Mouse (Mus musculus): ENCODE measurements around the gene Prkra.
"Not testable (repeated sequence)": the region's sequence is repeated elsewhere in the genome, so short reads cannot be mapped to it uniquely, and the experiment has no call there.

Prkra gene

DNA sequence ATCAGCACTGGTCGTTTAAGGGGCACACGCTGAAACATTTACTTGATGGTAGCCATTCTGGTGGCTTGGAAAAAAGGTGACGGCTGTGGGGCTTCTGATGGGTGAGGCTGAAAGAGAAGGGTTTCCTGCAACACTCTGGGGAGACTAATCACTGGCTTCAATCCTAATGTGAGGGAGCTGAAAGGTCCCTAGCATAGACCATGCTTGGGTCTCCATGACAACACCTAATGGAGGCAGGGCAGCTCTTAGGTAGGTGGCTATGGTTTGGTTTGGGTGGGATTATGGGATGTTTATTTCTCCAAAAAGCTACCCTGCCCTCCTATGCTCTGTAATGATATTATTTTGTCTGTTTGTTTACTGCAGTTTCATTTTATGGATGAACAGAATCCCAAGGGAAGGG is 7.6 kb upstream of the Prkra start:
- DNase-seq (ENCODE audit: low spot score): no peak

DNA sequence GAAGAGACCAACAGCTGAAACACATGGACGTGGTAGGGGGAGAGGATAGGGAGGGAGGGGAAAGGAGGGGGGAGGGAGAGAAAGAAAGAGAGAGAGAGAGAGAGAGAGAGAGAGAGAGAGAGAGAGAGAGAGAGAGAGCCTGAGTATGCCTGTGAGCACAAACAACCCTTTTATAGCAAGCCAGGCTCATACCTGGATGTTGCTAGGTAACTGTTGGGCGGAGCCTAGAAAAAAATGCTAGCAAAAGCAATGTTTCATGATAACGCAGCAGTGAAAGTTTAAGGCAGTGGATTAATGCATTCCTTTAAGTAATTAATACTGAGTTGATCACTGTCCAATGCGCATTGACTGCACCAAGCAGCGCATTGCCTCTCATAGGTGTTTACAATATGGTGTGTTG is 6.8 kb upstream of the Prkra start:
- DNase-seq (ENCODE audit: low spot score): no peak

DNA sequence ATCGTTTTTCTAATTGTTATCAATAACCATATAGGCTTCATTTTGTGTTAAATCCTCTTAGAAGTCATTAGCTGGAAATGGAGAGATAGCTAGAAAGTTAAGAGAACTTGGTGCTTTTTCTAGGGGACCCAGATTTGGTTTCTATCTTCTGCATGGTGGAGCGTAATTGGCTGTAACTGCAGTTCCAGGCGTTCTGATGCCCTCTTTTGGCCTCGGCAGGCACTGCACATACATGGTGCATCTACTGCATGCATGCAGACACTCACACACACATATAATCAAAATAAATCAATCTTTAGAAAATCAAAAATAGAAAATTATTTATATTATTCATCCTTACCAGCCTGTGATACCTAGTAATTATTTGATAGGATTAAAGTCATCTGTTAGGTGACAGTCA is 5.3 kb upstream of the Prkra start:
- no peak for DNase-seq (ENCODE audit: low spot score)

DNA sequence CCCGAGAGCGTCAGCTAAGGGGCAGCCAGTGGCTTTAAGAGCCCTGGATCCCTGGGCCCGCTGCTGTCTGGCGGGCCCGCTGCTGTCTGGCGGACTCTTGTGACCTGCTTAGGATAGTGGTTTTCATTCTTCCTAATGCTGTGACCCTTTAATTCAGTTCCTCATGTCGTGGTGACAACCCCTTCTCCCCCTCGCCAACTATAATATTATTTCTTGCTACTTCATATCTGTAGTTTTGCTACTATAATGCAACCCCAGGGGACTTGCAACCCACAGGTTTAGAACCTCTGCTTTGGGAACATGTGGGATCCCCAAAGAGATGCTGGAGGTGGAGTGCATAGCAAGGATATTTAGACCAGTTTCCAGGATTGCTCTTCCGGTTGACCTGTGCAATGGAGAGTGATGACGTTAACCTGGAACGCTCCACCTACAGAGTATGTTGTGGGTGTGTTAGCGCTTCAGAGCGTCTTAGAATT is 889 bp upstream of the Prkra start:
- DNase-seq (ENCODE audit: low spot score): peak; percentile 29

DNA sequence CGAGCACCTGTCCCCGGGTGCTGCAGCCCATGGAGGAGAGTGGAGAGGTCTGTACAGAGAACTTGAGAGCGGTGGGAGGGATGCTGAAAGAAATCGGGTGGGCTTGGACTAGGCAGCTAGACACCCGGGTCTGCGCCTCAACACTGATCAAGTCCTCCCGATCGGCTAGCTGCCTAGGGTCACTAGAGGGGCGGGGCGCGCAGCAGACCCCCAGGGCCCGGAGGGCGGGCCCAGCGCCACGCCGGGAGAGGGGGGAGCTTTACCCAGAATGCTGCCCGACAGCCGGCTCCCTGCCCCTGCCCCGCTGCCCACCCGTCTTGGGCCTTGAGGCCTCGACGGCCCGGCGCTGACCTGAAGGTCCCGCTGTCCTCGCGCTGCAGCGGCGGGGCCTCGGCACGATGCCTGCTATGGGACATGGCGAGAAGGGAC is 360 bp downstream of the Prkra start:
- peak; percentile 63 for DNase-seq (ENCODE audit: low spot score)

DNA sequence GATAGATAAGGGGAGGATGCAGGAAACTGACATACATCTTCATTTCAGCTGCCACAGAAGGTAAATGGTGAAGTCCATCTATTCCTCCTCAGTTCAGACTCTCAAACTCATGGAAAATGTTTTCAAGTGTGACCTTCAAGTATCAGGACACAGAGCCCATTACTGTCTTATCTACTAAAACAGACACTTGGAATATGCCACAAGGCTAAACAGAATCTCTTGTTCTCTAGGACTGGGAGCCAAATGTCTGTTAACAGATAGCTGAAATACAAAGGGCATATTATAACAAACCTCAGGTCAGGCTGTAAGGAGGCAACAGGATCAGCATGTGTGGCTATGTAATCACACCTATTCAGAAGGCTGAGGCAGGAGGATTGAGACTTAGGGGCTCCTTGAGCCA is 4.0 kb downstream of the Prkra start:
- no peak for DNase-seq (ENCODE audit: low spot score)

DNA sequence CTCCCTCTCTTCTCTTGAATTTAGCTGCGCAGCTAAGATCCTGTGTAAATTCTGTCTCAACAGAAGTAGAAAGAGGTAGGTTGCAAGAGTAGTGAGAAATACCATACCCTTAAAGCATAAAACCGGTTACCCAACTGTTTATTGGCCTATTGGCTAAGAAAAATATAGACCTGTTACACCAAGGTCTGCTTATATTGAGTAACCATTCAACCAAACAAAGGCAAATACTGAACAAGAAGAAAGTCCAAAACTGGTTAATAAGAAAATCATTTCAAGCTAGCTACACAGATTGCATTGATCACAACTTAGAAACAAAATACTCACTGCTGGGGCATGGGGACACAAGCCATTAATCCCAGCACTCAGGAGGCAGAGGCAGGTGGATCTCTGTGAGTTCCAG is 8.2 kb downstream of the Prkra start:
- DNase-seq (ENCODE audit: low spot score): no peak

DNA sequence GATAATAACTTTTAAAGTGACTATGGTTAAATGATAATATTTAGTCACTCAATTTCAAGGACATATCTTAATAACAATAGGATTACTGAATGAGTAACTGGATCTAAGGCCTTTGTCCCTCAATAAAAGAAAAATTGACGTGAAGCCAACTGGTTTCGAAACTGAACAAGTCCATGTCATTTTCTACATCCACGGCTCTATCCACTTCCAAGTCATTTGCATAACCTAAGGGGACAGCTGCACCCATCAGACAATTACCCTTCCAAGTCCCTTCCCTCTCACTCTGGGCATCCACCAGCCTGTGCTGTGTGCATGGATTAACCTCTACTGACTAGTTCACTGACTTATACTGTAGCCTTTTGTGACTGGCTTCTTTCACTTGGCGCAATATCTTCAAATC is 16.2 kb downstream of the Prkra start:
- no peak for DNase-seq (ENCODE audit: low spot score)

DNA sequence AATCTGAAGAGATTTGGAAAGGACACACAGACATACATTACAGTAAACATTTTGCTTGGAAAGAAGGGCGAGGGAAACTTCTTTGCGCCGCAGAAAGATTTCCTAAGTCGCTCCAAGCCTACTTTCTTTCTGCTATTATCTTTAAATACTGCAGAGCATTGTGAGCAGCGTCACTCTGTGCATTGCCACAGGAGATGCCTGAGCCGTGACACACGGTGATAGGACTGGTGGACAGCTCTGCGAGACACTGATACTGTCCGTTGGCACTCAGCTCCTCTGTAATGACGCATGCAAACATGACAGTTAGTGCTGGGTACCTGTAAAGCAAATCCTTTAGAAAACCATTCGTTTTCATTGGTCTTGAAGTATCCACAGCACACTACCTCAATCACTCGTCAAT is 17.5 kb downstream of the Prkra start:
- DNase-seq (ENCODE audit: low spot score): no peak

DNA sequence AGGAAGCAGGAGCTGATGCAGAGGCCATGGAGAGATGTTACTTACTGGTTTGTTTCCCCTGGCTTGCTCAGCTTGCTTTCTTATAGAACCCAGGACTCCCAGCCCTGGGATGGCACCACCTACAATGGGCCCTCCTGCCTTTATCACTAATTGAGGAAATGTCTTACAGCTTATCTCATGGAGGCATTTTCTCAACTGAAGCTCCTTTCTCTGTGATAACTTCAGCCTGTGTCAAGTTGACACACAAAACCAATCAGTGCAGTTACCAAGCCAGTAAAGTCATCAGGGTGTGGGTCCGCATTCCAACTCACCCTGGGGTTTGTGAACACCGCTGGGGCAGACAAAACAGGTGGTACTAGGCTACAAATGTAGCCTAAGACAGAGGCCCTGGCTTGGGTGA is 25.5 kb downstream of the Prkra start:
- not testable (repeated sequence) for DNase-seq (ENCODE audit: low spot score)

DNA sequence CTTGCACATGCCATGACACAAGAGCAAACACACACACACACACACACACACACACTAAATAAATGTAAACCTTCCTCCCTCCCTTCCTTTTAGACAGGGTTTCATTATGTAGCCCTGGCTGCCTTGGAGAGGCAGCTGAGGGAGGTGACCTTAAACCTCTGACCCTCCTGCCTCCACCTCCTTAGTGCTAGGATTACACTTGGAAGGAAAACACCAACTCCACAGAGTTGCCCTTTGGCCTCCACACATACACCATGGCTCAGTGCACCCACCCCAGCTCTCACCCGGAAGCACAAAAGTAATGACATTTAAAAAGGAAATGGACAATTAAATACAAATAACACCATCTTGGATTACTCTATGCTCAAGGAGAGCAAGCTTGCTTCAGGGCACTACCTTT is 26.1 kb downstream of the Prkra start:
- DNase-seq (ENCODE audit: low spot score): peak; percentile 27

DNA sequence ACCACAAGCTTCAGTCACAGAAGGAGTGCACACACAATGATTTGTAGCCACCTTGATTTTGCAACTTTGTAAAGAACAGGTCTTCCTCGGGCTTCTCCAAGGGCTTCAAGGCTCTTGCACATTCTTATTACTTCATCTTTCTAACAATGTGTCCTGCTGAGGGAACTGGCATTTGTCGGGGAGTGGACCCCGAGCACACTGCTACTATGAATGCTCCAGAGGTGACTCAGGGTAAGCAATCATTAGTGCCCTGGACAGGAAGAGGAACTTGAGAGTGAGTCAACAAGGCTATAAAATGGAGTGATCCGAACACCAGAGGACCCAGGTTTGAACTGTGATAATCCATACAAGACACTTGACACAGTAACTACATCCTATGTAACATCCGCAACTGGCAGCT is 27.6 kb downstream of the Prkra start:
- DNase-seq (ENCODE audit: low spot score): no peak

DNA sequence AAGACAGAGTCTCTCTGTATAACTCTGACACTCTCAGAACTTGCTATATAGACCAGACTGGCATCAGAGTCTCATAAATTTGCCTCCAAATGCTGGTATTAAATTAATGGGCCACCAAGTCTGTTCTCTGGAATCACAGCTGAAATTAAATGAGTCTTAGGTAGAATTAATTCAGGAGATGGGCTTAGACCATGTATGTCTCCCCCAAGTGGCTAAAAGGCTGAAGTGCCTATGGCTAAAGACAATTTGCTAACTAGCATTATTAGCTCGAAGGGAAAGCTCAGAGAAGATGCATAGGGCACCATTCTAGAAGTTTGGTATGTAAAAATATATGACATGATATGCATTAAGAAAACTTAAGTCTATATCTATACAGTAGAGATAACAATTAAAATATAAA is 29.7 kb downstream of the Prkra start:
- DNase-seq (ENCODE audit: low spot score): peak; percentile 70

DNA sequence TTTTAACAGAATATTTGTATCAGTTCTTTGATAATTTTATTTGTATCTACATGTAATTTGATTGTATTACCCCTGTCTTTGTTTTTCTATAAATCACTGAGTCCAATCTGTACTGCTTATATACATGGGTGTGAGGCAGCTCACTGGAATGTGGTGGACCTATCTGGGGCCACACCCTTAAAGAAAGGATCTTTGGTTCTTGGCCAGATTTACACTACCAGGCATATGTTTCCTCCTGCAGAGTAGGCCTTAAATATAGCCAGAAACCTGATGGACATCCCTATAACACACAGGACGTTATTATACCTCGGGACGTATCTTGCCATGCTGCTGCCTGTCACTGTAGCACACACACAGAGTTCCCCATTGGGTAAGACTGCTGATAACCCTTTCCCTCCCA is 35.8 kb downstream of the Prkra start:
- DNase-seq (ENCODE audit: low spot score): no peak

DNA sequence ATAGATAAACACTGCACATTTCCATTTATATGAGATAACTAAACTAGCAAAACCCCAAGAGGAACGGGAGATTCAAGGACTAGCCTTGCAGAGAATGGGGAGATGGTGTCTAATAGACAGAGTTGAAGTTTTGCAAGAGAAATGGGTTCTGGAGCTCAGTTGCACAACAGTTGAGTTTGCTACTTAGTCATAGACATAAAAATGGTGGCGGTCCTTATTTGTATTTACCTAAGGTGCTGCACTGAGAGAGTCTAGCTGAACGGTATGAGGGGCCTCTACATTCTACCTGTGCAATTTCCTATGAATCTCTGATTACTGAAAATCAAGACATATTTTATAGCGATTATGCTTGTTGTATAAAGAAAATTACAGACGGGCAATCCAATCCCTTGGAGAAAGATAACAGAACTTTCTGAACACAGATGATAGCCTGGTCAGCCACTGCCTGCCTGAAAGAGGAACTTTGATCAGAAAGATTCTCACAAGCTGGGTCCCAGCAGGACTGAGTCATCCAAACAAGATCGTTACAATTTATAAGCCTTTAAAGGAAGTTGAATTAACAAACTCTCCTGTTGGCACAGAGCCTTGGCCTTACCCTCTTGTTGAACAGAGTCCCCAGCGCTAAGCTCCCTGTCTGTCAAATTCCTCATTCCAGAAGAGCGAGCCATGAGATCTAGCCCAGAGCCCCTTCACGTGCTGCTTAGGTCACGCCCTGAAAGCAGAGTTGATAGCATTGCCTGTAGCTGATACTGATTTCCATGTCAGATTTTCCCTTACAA is 37.3 kb downstream of the Prkra start:
- DNase-seq (ENCODE audit: low spot score): no peak

DNA sequence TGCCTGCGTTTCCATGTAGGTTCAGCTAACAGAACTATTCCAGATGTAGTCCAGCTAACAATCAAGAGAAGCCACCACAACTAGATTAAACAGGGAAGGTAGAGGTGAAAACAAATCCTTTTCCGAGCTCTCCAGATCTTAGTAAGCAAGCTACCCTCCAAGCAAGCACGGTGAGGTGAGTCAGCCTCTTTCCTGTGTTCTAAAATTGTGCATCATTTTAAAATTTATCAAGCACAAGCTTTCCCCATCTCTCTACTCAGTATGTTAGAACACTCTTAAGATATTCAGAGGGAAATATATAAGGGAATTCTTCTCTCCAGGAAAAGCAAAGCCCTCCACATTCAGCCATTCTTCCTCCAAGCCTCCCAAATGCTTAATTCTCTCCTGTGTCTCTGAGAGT is 41.1 kb downstream of the Prkra start:
- DNase-seq (ENCODE audit: low spot score): no peak

DNA sequence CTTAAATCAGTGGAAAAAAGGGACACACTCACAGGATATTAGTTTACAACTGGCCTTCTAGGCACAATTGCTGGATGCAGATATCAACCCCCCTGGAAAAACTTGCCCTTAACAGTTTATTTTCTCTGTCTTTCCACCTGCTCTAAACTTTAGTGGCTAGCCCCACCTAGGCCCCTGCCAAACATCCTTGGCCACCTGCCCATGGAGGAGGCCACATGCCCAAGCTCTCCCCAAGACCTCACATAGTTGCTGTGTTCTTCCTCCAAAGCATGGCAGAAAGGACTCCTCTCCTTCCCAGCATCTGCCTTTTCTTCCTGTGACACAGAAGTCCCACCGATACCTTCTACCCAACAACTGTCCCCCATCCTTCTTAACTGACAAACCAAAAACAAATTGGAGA is 45.6 kb downstream of the Prkra start:
- no peak for DNase-seq (ENCODE audit: low spot score)

DNA sequence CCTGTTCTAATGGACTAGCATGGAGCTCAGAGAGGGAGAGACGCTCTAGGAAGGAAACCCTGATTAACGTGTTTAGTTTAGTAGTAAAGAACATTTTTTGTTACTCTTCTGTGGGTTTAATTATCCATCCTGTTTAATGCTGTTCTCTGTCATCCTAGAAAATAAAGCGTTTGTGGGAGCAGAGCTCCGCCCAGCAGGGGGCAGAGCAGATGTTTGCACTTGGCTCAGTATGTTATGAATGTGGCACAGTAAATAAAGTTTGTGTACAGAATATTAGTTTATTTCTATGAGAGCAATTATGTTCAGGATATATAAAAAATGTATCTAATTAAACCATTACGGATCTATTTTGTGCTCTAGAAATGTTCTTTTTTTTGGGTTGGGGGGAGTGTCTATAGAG is 48.6 kb downstream of the Prkra start:
- no peak for DNase-seq (ENCODE audit: low spot score)

DNA sequence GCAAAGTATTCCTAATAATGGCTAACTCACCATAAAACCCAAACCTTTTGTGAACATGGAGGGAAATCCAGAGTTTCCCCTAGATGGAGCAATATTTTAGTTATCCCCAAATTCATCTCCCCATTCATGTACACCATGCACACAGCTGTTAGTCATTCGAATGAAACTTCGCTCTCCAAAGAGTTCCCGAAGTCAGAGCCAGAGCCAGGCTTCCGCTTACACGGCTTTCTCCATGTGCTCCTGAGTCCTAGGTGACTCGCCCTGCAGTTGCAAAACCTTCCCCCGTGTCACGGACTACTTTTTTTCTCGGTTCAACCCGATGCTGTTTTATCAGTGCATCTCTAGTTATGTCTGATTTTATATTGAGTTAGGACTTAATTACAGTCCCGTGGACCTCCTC is 50.3 kb downstream of the Prkra start:
- no peak for DNase-seq (ENCODE audit: low spot score)

DNA sequence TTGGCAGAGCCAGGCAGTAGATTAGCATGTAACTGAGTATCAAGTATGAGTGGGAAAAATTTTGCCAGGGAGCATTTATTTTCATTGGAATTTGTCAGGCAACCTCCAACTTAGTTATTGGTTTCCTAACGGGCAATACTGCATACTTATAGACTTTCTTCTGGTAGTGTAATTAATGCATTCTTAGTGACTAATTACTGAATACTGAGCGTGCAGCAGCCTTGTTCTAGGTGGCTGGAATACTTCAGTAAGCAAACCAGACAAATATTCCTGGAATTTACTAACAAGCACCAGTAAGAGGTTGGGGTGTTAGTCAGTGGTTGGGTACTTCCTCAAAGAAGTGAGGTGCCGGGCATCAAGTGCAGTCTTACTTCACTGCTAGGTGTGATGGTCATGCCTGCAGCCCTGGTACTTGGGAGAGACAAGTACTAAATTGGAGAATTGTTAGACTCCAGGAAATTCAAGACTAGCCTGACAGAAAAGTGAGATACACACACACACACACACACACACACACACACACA is 55.4 kb downstream of the Prkra start:
- DNase-seq (ENCODE audit: low spot score): no peak

DNA sequence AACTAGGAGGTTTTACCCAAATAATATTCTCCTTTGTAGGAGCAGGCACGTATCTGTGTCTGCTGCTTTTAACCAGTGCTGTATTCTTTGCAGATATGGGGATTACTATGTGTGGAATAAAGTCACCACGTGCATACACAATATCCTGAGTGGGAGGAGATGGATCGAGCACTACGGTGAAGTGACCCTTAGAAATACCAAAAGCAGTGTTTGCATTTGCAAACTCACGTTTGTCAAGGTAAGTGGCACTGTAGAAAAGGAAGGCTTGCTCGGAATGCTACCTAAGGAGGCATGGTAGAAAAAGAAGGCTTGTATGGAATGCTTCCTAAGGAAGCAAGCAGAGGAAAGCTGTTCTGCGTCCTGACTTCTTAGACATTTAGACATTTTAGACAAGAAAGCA is 57.6 kb downstream of the Prkra start:
- DNase-seq (ENCODE audit: low spot score): no peak

DNA sequence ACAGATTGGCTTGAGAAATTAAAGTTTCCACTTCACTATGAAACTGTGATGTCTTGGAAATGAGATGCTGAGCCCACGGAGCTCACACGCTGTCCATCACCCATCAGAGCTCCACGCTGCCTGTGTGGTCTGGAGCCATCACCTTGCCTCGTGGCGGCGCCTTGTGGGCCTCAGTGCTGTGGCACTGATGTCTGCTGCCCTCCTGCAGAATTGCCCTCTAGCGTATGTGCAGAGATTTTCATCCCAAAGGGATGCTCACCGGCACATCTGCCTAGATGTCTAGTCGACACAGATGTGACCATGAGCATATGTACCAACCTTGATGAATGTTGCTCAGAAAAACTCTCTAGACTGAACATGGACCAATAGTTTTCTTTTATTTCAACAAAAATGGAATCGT is 60.9 kb downstream of the Prkra start:
- DNase-seq (ENCODE audit: low spot score): no peak

DNA sequence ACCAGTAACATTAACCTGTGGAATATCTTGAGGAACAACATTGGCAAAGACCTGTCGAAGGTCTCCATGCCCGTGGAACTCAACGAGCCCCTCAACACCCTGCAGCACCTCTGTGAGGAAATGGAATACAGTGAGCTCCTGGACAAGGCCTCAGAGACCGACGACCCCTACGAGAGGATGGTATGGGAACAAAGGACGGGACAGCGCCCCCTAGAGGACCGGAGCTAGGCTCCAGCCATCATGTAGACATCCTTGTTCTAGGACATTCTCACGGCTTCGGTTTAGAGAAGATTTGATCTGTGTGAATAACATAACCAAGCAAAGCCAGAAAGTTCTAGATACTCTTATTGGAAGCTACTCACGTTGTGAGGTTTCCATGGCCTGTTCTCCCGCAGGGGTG is 62.7 kb downstream of the Prkra start:
- DNase-seq (ENCODE audit: low spot score): no peak
